Mouse (Mus musculus) WW6 (cell line): ENCODE results near the gene Ak4.

Experiments
- DNase-seq: peaks from one replicate; pipeline ENCODE4 v3.0.0-alpha.2; 2013; ENCODE audit warnings: low read depth, low spot score

Ak4 gene

GRCm38 (mm10) chr4:101511768-101512521 lies 92.9 kb downstream of the Ak4 start:
- DNase-seq = no peak

- no peak for DNase-seq
Measured at GRCm38 (mm10) chr4:101513251-101513650, 94.2 kb downstream of the Ak4 start.

- DNase-seq = no peak
Measured at GRCm38 (mm10) chr4:101515853-101516252, 96.8 kb downstream of the Ak4 start.
